Mouse (Mus musculus) midbrain, embryonic 16.5 days (tissue): ENCODE data around the gene Rpl15. TPM values are rescaled to one million over a fixed set of nuclear protein-coding genes. Genes with fewer than 3 reads are reported as not detected.
"Not testable (repeated sequence)": the region's sequence is repeated elsewhere in the genome, so short reads cannot be mapped to it uniquely, and the experiment has no call there.

ENCODE experiments used
- ATAC-seq: fragments of 200-750 bp; cut with Nextera tagmentation; 2 replicates; pipeline ENCODE4 v1.8.0; 2017; ENCODE audit warnings: moderate TSS enrichment
- H3K27ac ChIP-seq: fragments of 300-500 bp; sonication (generic); 2 replicates; pipeline ENCODE4 v1.5.1; 2014; ENCODE audit warnings: mild to moderate bottlenecking, low read length, mixed read lengths
- H3K27me3 ChIP-seq: fragments of 300-500 bp; sonication (generic); 2 replicates; pipeline ENCODE4 v1.6.1; 2014; ENCODE audit warnings: low read depth, low read length, mixed read lengths; ENCODE audit not compliant: control insufficient read depth, insufficient read depth
- H3K36me3 ChIP-seq: fragments of 300-500 bp; sonication (generic); 2 replicates; pipeline ENCODE4 v1.6.1; 2014; ENCODE audit warnings: mild to moderate bottlenecking, low read length, moderate library complexity, mixed read lengths; ENCODE audit not compliant: control insufficient read depth, insufficient read depth
- H3K4me1 ChIP-seq: fragments of 300-500 bp; sonication (generic); 2 replicates; pipeline ENCODE4 v1.6.1; 2014; ENCODE audit warnings: mild to moderate bottlenecking, low read length, mixed read lengths; ENCODE audit not compliant: control insufficient read depth, insufficient read depth
- H3K4me2 ChIP-seq: fragments of 300-500 bp; sonication (generic); 2 replicates; pipeline ENCODE4 v1.6.1; 2014; ENCODE audit warnings: mild to moderate bottlenecking, low read length, mixed read lengths
- H3K4me3 ChIP-seq: fragments of 300-500 bp; sonication (generic); 2 replicates; pipeline ENCODE4 v1.5.1; 2014; ENCODE audit warnings: low read depth, mild to moderate bottlenecking, low read length, moderate library complexity, mixed read lengths
- H3K9ac ChIP-seq: fragments of 300-500 bp; sonication (generic); 2 replicates; pipeline ENCODE4 v1.6.1; 2014; ENCODE audit warnings: low read depth, low read length, mixed read lengths
- H3K9me3 ChIP-seq: fragments of 300-500 bp; sonication (generic); replicated peaks from 2 replicates; pipeline ENCODE4 v1.6.1; 2014; ENCODE audit warnings: mild to moderate bottlenecking, low read length, mixed read lengths; ENCODE audit not compliant: control insufficient read depth, poor library complexity, severe bottlenecking
- WGBS: fragments of 180-500 bp; shearing (Covaris S2); extraction: QIAGEN DNeasy Blood & Tissue Kit; methylation state at CpG from one replicate; pipeline ENCODE4 v1.1.7; 2014; 5-methylcytosine and 5-hydroxymethylcytosine counted together
- polyA plus RNA-seq: library from polyadenylated mRNA; unstranded; fragments of >200 nt; fragmentation: Nextera tagmentation; extraction: Ambion mirVana; gene quantifications from 2 replicates; pipeline ENCODE4 v1.2.1, GENCODE M21; 2015

The Rpl15 gene
- polyA plus RNA-seq, 1 experiment from 2014 or later = 261 TPM

GRCm38 (mm10) chr14:18238131-18238749 is 33.0 kb downstream of the Rpl15 start:
- Histone ChIP-seq H3K9me3 (no peaks in the 10 kb centered on the region), H3K4me1 (no peaks in the 10 kb centered on the region), H3K36me3 (no peaks in the 10 kb centered on the region), H3K4me2 (peak overlapping the region; percentile 78), H3K4me3 (peak overlapping the region; percentile 89), H3K9ac (peak overlapping the region; percentile 73), H3K27me3 (no peaks in the 10 kb centered on the region), H3K27ac (peak overlapping the region; percentile 82)
- ATAC-seq = peak; percentile 97
- WGBS = under 1% methylated on average over 57 of the region's 71 CpGs

GRCm38 (mm10) chr14:18237381-18237780 is 33.8 kb downstream of the Rpl15 start:
- ATAC-seq = no peak
- H3K4me1 ChIP-seq = no peaks in the 10 kb centered on the region
- no peaks in the 10 kb centered on the region for H3K9me3 ChIP-seq
- H3K9ac ChIP-seq = no peak overlapping the region
- no peaks in the 10 kb centered on the region for H3K27me3 ChIP-seq
- H3K27ac ChIP-seq = no peak overlapping the region
- H3K36me3 ChIP-seq = no peaks in the 10 kb centered on the region
- WGBS = 43% methylated on average over 4 of the region's 4 CpGs
- H3K4me3 ChIP-seq = no peak overlapping the region
- peak overlapping the region; percentile 55 for H3K4me2 ChIP-seq

DNA sequence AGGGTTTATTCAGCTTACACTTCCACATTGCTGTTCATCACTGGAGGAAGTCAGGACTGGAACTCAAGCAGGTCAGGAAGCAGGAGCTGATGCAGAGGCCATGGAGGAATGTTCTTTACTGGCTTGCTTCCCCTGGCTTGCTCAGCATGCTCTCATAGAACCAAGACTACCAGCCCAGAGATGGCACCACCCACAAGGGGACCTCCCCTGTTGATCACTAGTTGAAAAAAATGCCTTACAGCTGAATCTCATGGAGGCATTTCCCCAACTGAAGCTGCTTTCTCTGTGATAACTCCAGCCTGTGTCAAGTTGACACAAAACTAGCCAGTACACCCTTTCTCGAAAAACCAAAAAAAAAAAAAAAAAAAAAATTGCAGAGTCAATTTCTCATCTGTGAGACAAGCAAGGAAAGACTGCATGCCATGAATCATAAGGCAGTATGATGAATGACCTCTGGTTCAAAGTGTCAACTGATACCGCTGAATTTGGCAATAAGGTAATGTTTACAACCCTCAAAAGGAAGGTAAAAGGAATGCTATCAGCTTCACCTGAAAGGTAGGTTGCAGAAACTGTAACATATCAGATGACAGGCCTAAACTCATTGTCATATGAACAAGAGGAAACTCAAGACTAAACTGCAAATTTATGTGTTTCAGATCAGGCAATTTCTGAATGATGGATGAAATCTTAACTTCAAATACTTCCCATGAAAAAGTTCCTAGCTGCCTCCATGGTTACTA is 34.5 kb downstream of the Rpl15 start:
- H3K9ac ChIP-seq, H3K4me3 ChIP-seq, H3K4me1 ChIP-seq, ATAC-seq, H3K9me3 ChIP-seq, H3K36me3 ChIP-seq, H3K27me3 ChIP-seq, H3K4me2 ChIP-seq, H3K27ac ChIP-seq: not testable (repeated sequence)
- WGBS = 91% methylated on average over 2 of the region's 2 CpGs

DNA sequence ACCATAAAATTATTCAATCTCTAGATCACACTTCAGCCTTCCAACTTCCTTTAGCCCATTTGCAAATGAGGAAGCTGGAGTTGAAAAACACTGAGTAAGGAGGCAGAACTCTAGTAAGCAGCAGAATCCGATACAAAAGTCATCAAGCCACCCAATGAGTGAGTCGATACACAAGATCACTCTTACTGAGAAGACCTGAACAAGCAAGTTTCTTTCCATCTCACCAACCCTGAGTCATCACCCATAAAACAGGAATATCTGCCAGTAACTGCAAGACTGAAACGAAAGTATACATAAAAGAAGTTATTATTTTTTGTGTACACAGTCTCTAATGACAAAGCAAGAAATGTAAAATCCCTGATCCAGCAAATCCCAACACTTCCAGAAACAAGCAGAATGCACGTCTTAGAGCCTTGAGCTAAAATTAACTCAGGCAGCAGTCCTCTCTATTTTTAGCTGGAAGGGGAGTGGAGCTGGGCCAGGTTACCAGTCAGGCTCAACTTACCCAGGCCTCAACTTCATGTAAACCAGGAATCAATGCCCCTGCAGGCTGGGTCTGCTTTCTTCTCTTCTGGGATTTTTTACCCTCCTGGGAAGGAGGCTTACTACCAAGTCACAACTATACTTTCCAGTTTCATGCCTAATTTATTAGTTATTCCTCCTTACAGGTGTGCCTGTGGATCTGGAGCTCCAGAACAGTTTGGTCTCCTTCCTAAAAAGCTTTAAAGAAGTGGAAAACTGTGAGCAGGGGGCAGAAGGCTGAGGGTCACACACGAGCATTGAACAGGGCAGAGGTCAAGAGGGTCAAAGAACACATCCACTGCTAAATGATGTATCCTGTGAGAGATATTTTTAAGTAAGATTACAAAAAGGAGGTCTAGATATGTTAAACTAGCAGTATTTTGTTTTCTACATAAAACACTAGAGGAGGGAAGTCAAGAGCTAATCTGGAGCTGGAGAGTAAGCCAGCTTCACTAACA is 36.9 kb downstream of the Rpl15 start:
- Histone ChIP-seq H3K27me3 (no peaks in the 10 kb centered on the region), H3K27ac (no peak overlapping the region), H3K9ac (no peak overlapping the region), H3K4me1 (no peaks in the 10 kb centered on the region), H3K4me2 (no peak overlapping the region), H3K36me3 (no peaks in the 10 kb centered on the region), H3K9me3 (no peaks in the 10 kb centered on the region), H3K4me3 (no peak overlapping the region)
- 61% methylated on average over 5 of the region's 5 CpGs for WGBS
- ATAC-seq = no peak

GRCm38 (mm10) chr14:18233076-18233475 is 38.1 kb downstream of the Rpl15 start:
- no peak overlapping the region for H3K27ac ChIP-seq
- ATAC-seq = no peak
- H3K36me3 ChIP-seq = no peaks in the 10 kb centered on the region
- no peak overlapping the region for H3K4me2 ChIP-seq
- H3K4me3 ChIP-seq = no peak overlapping the region
- H3K9ac ChIP-seq = no peak overlapping the region
- 91% methylated on average over 2 of the region's 2 CpGs for WGBS
- no peaks in the 10 kb centered on the region for H3K27me3 ChIP-seq
- H3K9me3 ChIP-seq = no peaks in the 10 kb centered on the region
- H3K4me1 ChIP-seq = no peaks in the 10 kb centered on the region

GRCm38 (mm10) chr14:18231866-18232265 is 39.3 kb downstream of the Rpl15 start:
- not testable (repeated sequence) for H3K36me3 ChIP-seq, H3K27ac ChIP-seq, H3K27me3 ChIP-seq, H3K4me3 ChIP-seq, H3K9ac ChIP-seq, H3K9me3 ChIP-seq, H3K4me2 ChIP-seq, H3K4me1 ChIP-seq, ATAC-seq
- WGBS = 94% methylated on average over 8 of the region's 8 CpGs

DNA sequence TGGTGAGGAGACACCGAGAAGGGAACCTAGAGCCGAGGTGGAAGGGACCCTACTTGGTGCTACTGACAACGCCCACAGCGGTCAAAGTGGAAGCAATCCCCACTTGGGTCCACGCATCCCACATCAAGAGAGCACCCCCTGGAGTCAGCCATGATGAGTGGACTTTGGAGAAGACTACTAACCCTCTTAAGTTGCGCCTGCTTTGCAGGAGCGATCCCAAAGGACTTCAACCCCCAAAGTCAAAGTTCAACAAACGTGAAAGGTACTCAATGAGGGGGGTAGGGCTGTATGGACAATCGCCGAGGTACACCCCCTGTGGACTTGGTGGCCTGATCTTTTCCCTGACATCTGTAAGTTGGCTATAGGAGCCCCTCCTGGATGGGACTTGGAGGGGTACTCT is 41.4 kb downstream of the Rpl15 start:
- not testable (repeated sequence) for H3K27me3 ChIP-seq, H3K36me3 ChIP-seq, H3K9me3 ChIP-seq, ATAC-seq, H3K4me1 ChIP-seq, H3K9ac ChIP-seq, H3K27ac ChIP-seq, H3K4me3 ChIP-seq, H3K4me2 ChIP-seq
- WGBS = 95% methylated on average over 10 of the region's 10 CpGs

DNA sequence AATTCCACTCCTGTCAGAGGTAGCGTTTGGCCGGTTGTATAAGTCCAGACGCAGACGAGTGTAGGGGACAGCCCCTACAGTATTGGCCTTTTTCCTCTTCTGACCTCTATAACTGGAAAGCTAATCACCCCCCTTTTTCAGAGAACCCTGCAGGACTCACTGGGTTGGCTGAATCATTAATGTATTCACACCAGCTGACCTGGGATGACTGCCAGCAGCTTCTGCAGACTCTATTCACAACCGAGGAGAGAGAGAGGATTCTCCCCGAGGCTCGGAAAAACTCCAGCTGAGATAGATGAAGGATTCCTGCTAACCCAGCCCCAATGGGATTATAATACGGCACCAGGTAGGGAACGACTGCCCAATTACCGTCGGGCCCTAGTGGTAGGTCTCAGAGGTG is 45.0 kb downstream of the Rpl15 start:
- not testable (repeated sequence) for H3K36me3 ChIP-seq, ATAC-seq, H3K9me3 ChIP-seq, H3K27me3 ChIP-seq, H3K9ac ChIP-seq, H3K4me1 ChIP-seq, H3K27ac ChIP-seq
- Histone ChIP-seq H3K4me2 (peak overlapping the region; percentile 36; the same call in 1 of the 2 replicates), H3K4me3 (peak overlapping the region; percentile 7; the same call in 1 of the 2 replicates)
- WGBS = 46% methylated on average over 11 of the region's 11 CpGs
